Mouse (Mus musculus) intestine, embryonic 15.5 days (tissue): ENCODE data around the gene Tprg. TPM values are rescaled to one million over a fixed set of nuclear protein-coding genes. Genes with fewer than 3 reads are reported as not detected.
A peak's percentile ranks its signal among the peaks of the same experiment; 100 is the strongest.

Experiments
- ATAC-seq: fragments of 200-750 bp; cut with Nextera tagmentation; 2 replicates; pipeline ENCODE4 v1.8.0; 2017; ENCODE audit warnings: moderate TSS enrichment, moderate library complexity
- H3K27ac ChIP-seq: fragments of 300-500 bp; sonication (generic); 2 replicates; pipeline ENCODE4 v1.5.1; 2015; ENCODE audit warnings: mild to moderate bottlenecking, inconsistent platforms
- H3K27me3 ChIP-seq: fragments of 300-500 bp; sonication (generic); replicated peaks from 2 replicates; pipeline ENCODE4 v1.6.1; 2015; ENCODE audit warnings: inconsistent platforms
- H3K36me3 ChIP-seq: fragments of 300-500 bp; sonication (generic); 2 replicates; pipeline ENCODE4 v1.6.1; 2015; ENCODE audit warnings: inconsistent platforms
- H3K4me1 ChIP-seq: fragments of 300-500 bp; sonication (generic); replicated peaks from 2 replicates; pipeline ENCODE4 v1.6.1; 2015; ENCODE audit warnings: inconsistent platforms
- H3K4me2 ChIP-seq: fragments of 300-500 bp; sonication (generic); replicated peaks from 2 replicates; pipeline ENCODE4 v1.6.1; 2015; ENCODE audit warnings: mild to moderate bottlenecking, inconsistent platforms
- H3K4me3 ChIP-seq: fragments of 300-500 bp; sonication (generic); replicated peaks from 2 replicates; pipeline ENCODE4 v1.5.1; 2015; ENCODE audit warnings: inconsistent platforms
- H3K9ac ChIP-seq: fragments of 300-500 bp; sonication (generic); 2 replicates; pipeline ENCODE4 v1.6.1; 2015; ENCODE audit warnings: inconsistent platforms
- H3K9me3 ChIP-seq: fragments of 300-500 bp; sonication (generic); 2 replicates; pipeline ENCODE4 v1.6.1; 2016; ENCODE audit warnings: inconsistent platforms
- WGBS: fragments of 180-500 bp; shearing (Covaris S2); methylation state at CpG from one replicate; pipeline ENCODE4 v1.1.7; 2015; 5-methylcytosine and 5-hydroxymethylcytosine counted together
- polyA plus RNA-seq: library from polyadenylated mRNA; unstranded; fragments of >200 nt; fragmentation: Nextera tagmentation; extraction: Ambion mirVana; gene quantifications from 2 replicates; pipeline ENCODE4 v1.2.1, GENCODE M21; 2015

Tprg gene
- polyA plus RNA-seq, 1 experiment from 2014 or later = not detected

GRCm38 (mm10) chr16:25349626-25350025 lies 63.0 kb downstream of the Tprg start:
- 5% methylated on average over 3 of the region's 3 CpGs for WGBS
- H3K4me3 ChIP-seq = no peak overlapping the region
- no peaks in the 10 kb centered on the region for H3K9me3 ChIP-seq
- H3K4me1 ChIP-seq = no peaks in the 10 kb centered on the region
- no peak overlapping the region for H3K27ac ChIP-seq
- peak; percentile 6; the same call in 1 of the 2 replicates for ATAC-seq
- no peak overlapping the region for H3K4me2 ChIP-seq
- H3K36me3 ChIP-seq = no peaks in the 10 kb centered on the region
- no peaks in the 10 kb centered on the region for H3K27me3 ChIP-seq
- H3K9ac ChIP-seq = no peak overlapping the region

DNA sequence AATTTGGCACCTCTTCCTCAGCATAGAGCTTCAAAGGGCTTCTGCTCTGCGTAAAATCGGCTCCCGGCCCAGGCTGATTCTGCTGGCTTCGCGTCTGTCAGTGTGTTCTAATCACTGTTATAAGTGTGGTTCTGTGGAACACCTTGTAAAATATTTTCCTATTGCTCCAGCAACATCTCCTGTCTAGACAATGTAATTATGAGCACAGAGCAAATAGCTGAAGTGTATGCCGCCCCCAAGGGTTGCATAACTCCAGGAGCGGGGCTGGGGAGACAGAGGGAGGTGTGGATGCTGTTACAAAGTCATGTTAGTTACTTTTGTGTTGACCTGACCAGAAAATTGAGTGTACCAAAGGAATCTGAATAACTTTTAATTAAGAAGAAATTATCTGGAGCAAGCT lies 81.2 kb downstream of the Tprg start:
- ATAC-seq = no peak
- 78% methylated on average over 7 of the region's 7 CpGs for WGBS
- Histone ChIP-seq H3K9me3 (no peaks in the 10 kb centered on the region), H3K4me3 (no peak overlapping the region), H3K27ac (no peak overlapping the region), H3K4me2 (no peak overlapping the region), H3K27me3 (no peaks in the 10 kb centered on the region), H3K9ac (no peak overlapping the region), H3K36me3 (no peaks in the 10 kb centered on the region), H3K4me1 (no peaks in the 10 kb centered on the region; the same call in 1 of the 2 replicates)

GRCm38 (mm10) chr16:25369984-25370412 lies 83.4 kb downstream of the Tprg start:
- Histone ChIP-seq H3K4me2 (no peak overlapping the region), H3K27me3 (no peaks in the 10 kb centered on the region), H3K36me3 (no peaks in the 10 kb centered on the region), H3K9me3 (no peaks in the 10 kb centered on the region), H3K27ac (no peak overlapping the region), H3K4me1 (no peaks in the 10 kb centered on the region; the same call in 1 of the 2 replicates), H3K9ac (no peak overlapping the region), H3K4me3 (no peak overlapping the region)
- WGBS = 17% methylated on average over 5 of the region's 5 CpGs
- ATAC-seq = no peak

DNA sequence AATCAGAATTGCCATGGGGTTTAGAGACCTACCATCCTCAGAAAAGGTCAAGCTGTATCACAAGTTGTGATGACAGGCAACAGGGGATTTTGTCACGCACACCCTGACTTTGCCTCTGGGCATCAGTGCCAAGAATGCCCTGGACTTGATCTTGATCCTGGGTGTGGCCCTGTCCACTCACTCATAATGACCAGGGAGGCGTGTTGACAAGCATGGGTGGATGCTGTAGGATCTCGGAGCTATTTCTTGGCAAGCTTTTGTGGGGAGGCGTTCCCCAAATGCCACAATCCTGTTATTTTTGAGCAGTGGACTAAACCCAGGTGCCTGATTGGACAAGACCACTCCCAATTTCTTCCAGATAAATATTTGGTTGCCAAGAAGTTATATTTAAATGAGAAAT lies 87.5 kb downstream of the Tprg start:
- H3K4me3 ChIP-seq = no peak overlapping the region
- no peak overlapping the region for H3K9ac ChIP-seq
- no peaks in the 10 kb centered on the region for H3K36me3 ChIP-seq
- no peaks in the 10 kb centered on the region for H3K9me3 ChIP-seq
- ATAC-seq = no peak
- WGBS = 79% methylated on average over 4 of the region's 4 CpGs
- H3K4me1 ChIP-seq = no peaks in the 10 kb centered on the region; the same call in 1 of the 2 replicates
- H3K27me3 ChIP-seq = no peaks in the 10 kb centered on the region
- no peak overlapping the region for H3K4me2 ChIP-seq
- no peak overlapping the region for H3K27ac ChIP-seq

- ATAC-seq = no peak
- H3K4me3 ChIP-seq = no peak overlapping the region
- H3K27ac ChIP-seq = no peak overlapping the region
- no peak overlapping the region for H3K9ac ChIP-seq
- WGBS = 62% methylated on average over 5 of the region's 5 CpGs
- no peaks in the 10 kb centered on the region for H3K36me3 ChIP-seq
- no peaks in the 10 kb centered on the region for H3K27me3 ChIP-seq
- no peaks in the 10 kb centered on the region for H3K9me3 ChIP-seq
- no peak overlapping the region for H3K4me2 ChIP-seq
- H3K4me1 ChIP-seq = no peaks in the 10 kb centered on the region; the same call in 1 of the 2 replicates
Measured at GRCm38 (mm10) chr16:25374775-25375174, 88.2 kb downstream of the Tprg start.

- Histone ChIP-seq H3K4me2 (no peak overlapping the region), H3K4me1 (no peaks in the 10 kb centered on the region), H3K27ac (no peak overlapping the region), H3K4me3 (no peak overlapping the region), H3K36me3 (no peaks in the 10 kb centered on the region), H3K9me3 (no peaks in the 10 kb centered on the region), H3K9ac (no peak overlapping the region), H3K27me3 (no peaks in the 10 kb centered on the region)
- 39% methylated on average over 14 of the region's 14 CpGs for WGBS
- ATAC-seq = peak; percentile 68
Measured at GRCm38 (mm10) chr16:25376720-25377373, 90.2 kb downstream of the Tprg start.

DNA sequence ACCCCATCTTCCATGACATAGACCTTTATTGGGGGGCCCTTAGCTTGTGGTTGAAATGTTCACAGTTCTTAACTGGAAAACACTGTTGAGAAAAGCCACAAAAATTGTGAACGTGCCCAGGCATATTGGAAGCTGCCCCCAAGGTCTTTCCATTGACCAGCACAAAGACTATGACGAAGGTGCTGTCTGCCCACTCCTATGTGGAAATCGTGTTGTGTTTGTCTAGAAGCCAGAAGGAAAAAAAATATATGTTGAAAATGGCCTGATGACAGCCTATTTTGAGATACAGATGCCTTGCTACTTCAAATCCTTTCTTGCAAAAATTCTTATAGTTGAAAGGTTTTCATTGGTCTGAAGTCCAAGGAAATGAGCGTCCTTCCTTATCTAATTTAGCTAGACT lies 91.1 kb downstream of the Tprg start:
- no peak for ATAC-seq

GRCm38 (mm10) chr16:25385498-25386192 lies 99.0 kb downstream of the Tprg start:
- no peak overlapping the region for H3K4me3 ChIP-seq
- WGBS = 65% methylated on average over 6 of the region's 6 CpGs
- H3K27ac ChIP-seq = no peak overlapping the region
- H3K9ac ChIP-seq = no peak overlapping the region
- no peaks in the 10 kb centered on the region for H3K36me3 ChIP-seq
- no peak overlapping the region for H3K4me2 ChIP-seq
- H3K9me3 ChIP-seq = no peaks in the 10 kb centered on the region
- H3K27me3 ChIP-seq = no peaks in the 10 kb centered on the region
- no peaks in the 10 kb centered on the region for H3K4me1 ChIP-seq
- no peak for ATAC-seq

More for the DNA sequence above, 91.1 kb downstream of the Tprg start:
- Histone ChIP-seq H3K36me3 (no peaks in the 10 kb centered on the region), H3K27ac (no peak overlapping the region), H3K27me3 (no peaks in the 10 kb centered on the region), H3K9me3 (no peaks in the 10 kb centered on the region), H3K4me2 (no peak overlapping the region), H3K4me1 (no peaks in the 10 kb centered on the region), H3K4me3 (no peak overlapping the region), H3K9ac (no peak overlapping the region)
- WGBS = 84% methylated on average over 4 of the region's 4 CpGs

GRCm38 (mm10) chr16:25394676-25395075 lies 108.1 kb downstream of the Tprg start:
- no peaks in the 10 kb centered on the region for H3K9me3 ChIP-seq
- no peak overlapping the region for H3K4me3 ChIP-seq
- no peak for ATAC-seq
- H3K27me3 ChIP-seq = no peaks in the 10 kb centered on the region
- H3K9ac ChIP-seq = no peak overlapping the region
- no peaks in the 10 kb centered on the region for H3K36me3 ChIP-seq
- no peak overlapping the region for H3K27ac ChIP-seq
- no peak overlapping the region for H3K4me2 ChIP-seq
- WGBS = 71% methylated on average over 1 of the region's 1 CpGs
- no peaks in the 10 kb centered on the region for H3K4me1 ChIP-seq

- whole genome bisulfite sequencing = 74% methylated on average over 6 of the region's 6 CpGs
- H3K4me1 ChIP-seq = 0 out of 2 replicates have a peak, but pooled peaks cover 4% of the 10 kb centered on the region
- H3K4me2 ChIP-seq = no peak overlapping the region
- no peak overlapping the region for H3K4me3 ChIP-seq
- no peaks in the 10 kb centered on the region for H3K9me3 ChIP-seq
- H3K27ac ChIP-seq = no peak overlapping the region
- H3K9ac ChIP-seq = no peak overlapping the region
- ATAC-seq = no peak
- H3K27me3 ChIP-seq = no peaks in the 10 kb centered on the region
- H3K36me3 ChIP-seq = no peaks in the 10 kb centered on the region
Measured at GRCm38 (mm10) chr16:25404156-25404555, 117.5 kb downstream of the Tprg start.

DNA sequence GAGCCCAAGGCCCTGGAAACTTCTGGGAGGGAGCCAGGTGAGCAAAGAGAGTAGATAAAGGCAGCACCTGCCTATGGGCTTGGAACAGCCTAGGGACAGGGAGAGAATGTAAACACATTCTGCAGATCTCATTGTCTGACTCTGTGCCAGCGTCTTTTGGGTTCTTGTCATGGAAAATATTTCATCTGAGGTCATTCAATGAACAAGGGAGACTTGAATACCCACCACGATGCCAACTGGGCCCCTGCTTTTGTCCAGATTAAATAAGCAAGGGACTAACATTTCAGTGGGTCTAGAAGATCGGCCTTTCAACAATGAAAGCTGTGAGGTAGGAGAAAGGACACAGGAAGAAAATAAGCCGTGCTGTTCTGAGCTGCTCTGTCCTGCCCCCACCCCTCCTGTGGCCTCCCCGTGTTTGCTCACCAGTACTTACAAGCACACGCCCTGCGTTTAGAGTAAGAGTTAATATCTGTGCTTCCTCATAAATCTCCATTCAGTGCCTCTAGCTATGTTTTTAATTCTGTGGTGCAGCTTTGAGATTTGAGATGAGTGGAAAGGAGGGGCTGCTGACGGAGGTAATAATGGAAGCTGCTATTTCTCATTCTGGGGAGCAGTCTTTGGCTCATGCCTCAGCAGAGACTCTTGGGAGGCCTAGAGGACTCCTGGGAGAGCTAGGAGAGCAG lies 120.7 kb downstream of the Tprg start:
- Histone ChIP-seq H3K4me2 (peak overlapping the region; percentile 32), H3K27ac (peak overlapping the region; percentile 49), H3K27me3 (no peaks in the 10 kb centered on the region), H3K9me3 (no peaks in the 10 kb centered on the region), H3K36me3 (no peaks in the 10 kb centered on the region), H3K4me3 (no peak overlapping the region), H3K9ac (no peak overlapping the region), H3K4me1 (0 out of 2 replicates have a peak, but pooled peaks cover 4% of the 10 kb centered on the region)
- peak; percentile 97 for ATAC-seq
- WGBS = 14% methylated on average over 8 of the region's 8 CpGs

GRCm38 (mm10) chr16:25408032-25408431 lies 121.4 kb downstream of the Tprg start:
- ATAC-seq = no peak
- Histone ChIP-seq H3K4me3 (no peak overlapping the region), H3K27me3 (no peaks in the 10 kb centered on the region), H3K4me1 (0 out of 2 replicates have a peak, but pooled peaks cover 4% of the 10 kb centered on the region), H3K4me2 (peak overlapping the region; percentile 32; the same call in 1 of the 2 replicates), H3K36me3 (no peaks in the 10 kb centered on the region), H3K27ac (no peak overlapping the region), H3K9ac (no peak overlapping the region), H3K9me3 (no peaks in the 10 kb centered on the region)
- WGBS = 52% methylated on average over 6 of the region's 6 CpGs
